Mouse (Mus musculus): ENCODE data around the gene Kxd1.

DNA sequence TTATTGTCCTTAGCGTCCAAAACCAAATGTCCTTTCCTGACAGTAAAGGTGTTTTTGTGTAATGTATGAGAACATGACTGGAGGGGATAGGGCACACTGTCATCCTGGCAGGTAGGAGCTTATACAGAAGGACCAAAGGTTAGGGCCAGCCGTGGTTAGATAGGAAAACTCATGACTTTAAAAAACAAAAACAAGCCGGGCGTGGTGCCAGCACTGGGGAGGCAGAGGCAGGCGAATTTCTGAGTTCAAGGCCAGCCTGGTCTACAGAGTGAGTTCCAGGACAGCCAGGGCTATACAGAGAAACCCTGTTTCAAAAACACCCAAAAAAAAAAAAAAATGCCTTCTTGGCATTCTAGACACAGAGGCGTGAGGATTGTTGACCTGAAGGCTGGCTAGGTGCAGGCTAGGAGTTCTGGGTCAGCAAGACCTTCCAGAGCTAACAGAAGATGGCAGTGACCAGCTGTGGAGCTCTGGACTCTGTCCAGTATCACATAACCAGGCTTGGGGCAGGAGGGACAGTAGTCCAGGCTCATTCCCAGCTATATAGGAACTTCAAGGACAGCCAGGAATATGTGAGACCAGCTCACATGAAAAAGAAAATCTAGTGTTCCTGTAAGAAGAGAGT is 36.1 kb upstream of the Kxd1 start:
- TF ChIP-seq GATA1 (IDR thresholded peaks at IDR 0.05; ENCODE audit: borderline replicate concordance, low read length) (no peak), FLI1 (IDR thresholded peaks at IDR 0.05; ENCODE audit: low read length) (no peak)

All from megakaryocyte, embryonic 14.5 days (primary cell).